Mouse (Mus musculus): ENCODE measurements around the gene Bmx. TPM values are rescaled to one million over a fixed set of nuclear protein-coding genes. Genes with fewer than 3 reads are reported as not detected.

Gene Bmx
- polyA plus RNA-seq, 1 experiment from 2014 or later: 0.74 TPM

GRCm38 (mm10) chrX:164197679-164198078 is 60.3 kb downstream of the Bmx start:
- Histone ChIP-seq H3K27ac (ENCODE audit: low read length) (no peak overlapping the region), H3K9ac (ENCODE audit: low read depth, low read length) (no peak overlapping the region), H3K36me3 (ENCODE audit: control insufficient read depth, insufficient read depth, low read length) (no peaks in the 10 kb centered on the region), H3K4me2 (ENCODE audit: low read length) (no peak overlapping the region), H3K4me3 (ENCODE audit: low read depth, low read length) (no peak overlapping the region), H3K27me3 (ENCODE audit: control insufficient read depth, insufficient read depth, low read depth, low read length) (no peaks in the 10 kb centered on the region), H3K9me3 (replicated peaks; ENCODE audit: control insufficient read depth, low read length, poor library complexity, severe bottlenecking) (no peaks in the 10 kb centered on the region), H3K4me1 (ENCODE audit: control insufficient read depth, insufficient read depth, low read length) (no peaks in the 10 kb centered on the region)
- ATAC-seq: no peak
- 93% methylated on average over 2 of the region's 2 CpGs for WGBS

- Histone ChIP-seq H3K36me3 (ENCODE audit: control insufficient read depth, insufficient read depth, low read length) (no peaks in the 10 kb centered on the region), H3K4me1 (ENCODE audit: control insufficient read depth, insufficient read depth, low read length) (no peaks in the 10 kb centered on the region), H3K27ac (ENCODE audit: low read length) (no peak overlapping the region), H3K27me3 (ENCODE audit: control insufficient read depth, insufficient read depth, low read depth, low read length) (no peaks in the 10 kb centered on the region), H3K9me3 (replicated peaks; ENCODE audit: control insufficient read depth, low read length, poor library complexity, severe bottlenecking) (no peaks in the 10 kb centered on the region), H3K4me3 (ENCODE audit: low read depth, low read length) (no peak overlapping the region), H3K9ac (ENCODE audit: low read depth, low read length) (no peak overlapping the region), H3K4me2 (ENCODE audit: low read length) (no peak overlapping the region)
- ATAC-seq: no peak
Observed at GRCm38 (mm10) chrX:164189880-164190279, 68.1 kb downstream of the Bmx start.

- Histone ChIP-seq H3K9me3 (replicated peaks; ENCODE audit: control insufficient read depth, low read length, poor library complexity, severe bottlenecking) (no peaks in the 10 kb centered on the region), H3K36me3 (ENCODE audit: control insufficient read depth, insufficient read depth, low read length) (no peaks in the 10 kb centered on the region), H3K4me1 (ENCODE audit: control insufficient read depth, insufficient read depth, low read length) (no peaks in the 10 kb centered on the region), H3K27ac (ENCODE audit: low read length) (no peak overlapping the region), H3K4me3 (ENCODE audit: low read depth, low read length) (no peak overlapping the region), H3K9ac (ENCODE audit: low read depth, low read length) (no peak overlapping the region), H3K27me3 (ENCODE audit: control insufficient read depth, insufficient read depth, low read depth, low read length) (no peaks in the 10 kb centered on the region), H3K4me2 (ENCODE audit: low read length) (no peak overlapping the region)
- ATAC-seq: peak; percentile 48; the same call in 1 of the 2 replicates
- WGBS: 39% methylated on average over 3 of the region's 3 CpGs
Observed at GRCm38 (mm10) chrX:164183844-164184243, 74.1 kb downstream of the Bmx start.

GRCm38 (mm10) chrX:164179746-164180145 is 78.2 kb downstream of the Bmx start:
- no peak overlapping the region for H3K27ac ChIP-seq (ENCODE audit: low read length)
- no peaks in the 10 kb centered on the region for H3K27me3 ChIP-seq (ENCODE audit: control insufficient read depth, insufficient read depth, low read depth, low read length)
- H3K9me3 ChIP-seq (replicated peaks; ENCODE audit: control insufficient read depth, low read length, poor library complexity, severe bottlenecking): no peaks in the 10 kb centered on the region
- ATAC-seq: no peak
- no peaks in the 10 kb centered on the region for H3K36me3 ChIP-seq (ENCODE audit: control insufficient read depth, insufficient read depth, low read length)
- WGBS: 8% methylated on average over 3 of the region's 3 CpGs
- no peak overlapping the region for H3K9ac ChIP-seq (ENCODE audit: low read depth, low read length)
- no peak overlapping the region for H3K4me2 ChIP-seq (ENCODE audit: low read length)
- no peak overlapping the region for H3K4me3 ChIP-seq (ENCODE audit: low read depth, low read length)
- no peaks in the 10 kb centered on the region for H3K4me1 ChIP-seq (ENCODE audit: control insufficient read depth, insufficient read depth, low read length)

GRCm38 (mm10) chrX:164178856-164179255 is 79.1 kb downstream of the Bmx start:
- Histone ChIP-seq H3K9ac (ENCODE audit: low read depth, low read length) (no peak overlapping the region), H3K9me3 (replicated peaks; ENCODE audit: control insufficient read depth, low read length, poor library complexity, severe bottlenecking) (no peaks in the 10 kb centered on the region), H3K27me3 (ENCODE audit: control insufficient read depth, insufficient read depth, low read depth, low read length) (no peaks in the 10 kb centered on the region), H3K4me3 (ENCODE audit: low read depth, low read length) (no peak overlapping the region), H3K36me3 (ENCODE audit: control insufficient read depth, insufficient read depth, low read length) (no peaks in the 10 kb centered on the region), H3K27ac (ENCODE audit: low read length) (no peak overlapping the region), H3K4me1 (ENCODE audit: control insufficient read depth, insufficient read depth, low read length) (no peaks in the 10 kb centered on the region), H3K4me2 (ENCODE audit: low read length) (no peak overlapping the region)
- ATAC-seq: no peak
- WGBS: 87% methylated on average over 2 of the region's 2 CpGs

- Histone ChIP-seq H3K36me3 (ENCODE audit: control insufficient read depth, insufficient read depth, low read length) (no peaks in the 10 kb centered on the region), H3K27me3 (ENCODE audit: control insufficient read depth, insufficient read depth, low read depth, low read length) (no peaks in the 10 kb centered on the region; the same call in 1 of the 2 replicates), H3K4me1 (ENCODE audit: control insufficient read depth, insufficient read depth, low read length) (no peaks in the 10 kb centered on the region), H3K9ac (ENCODE audit: low read depth, low read length) (no peak overlapping the region), H3K27ac (ENCODE audit: low read length) (no peak overlapping the region), H3K9me3 (replicated peaks; ENCODE audit: control insufficient read depth, low read length, poor library complexity, severe bottlenecking) (no peaks in the 10 kb centered on the region), H3K4me3 (ENCODE audit: low read depth, low read length) (no peak overlapping the region), H3K4me2 (ENCODE audit: low read length) (no peak overlapping the region)
- no peak for ATAC-seq
- 77% methylated on average over 2 of the region's 2 CpGs for WGBS
Observed at GRCm38 (mm10) chrX:164175780-164176179, 82.2 kb downstream of the Bmx start.

GRCm38 (mm10) chrX:164175311-164175710 is 82.7 kb downstream of the Bmx start:
- no peak overlapping the region for H3K27ac ChIP-seq (ENCODE audit: low read length)
- H3K27me3 ChIP-seq (ENCODE audit: control insufficient read depth, insufficient read depth, low read depth, low read length): no peaks in the 10 kb centered on the region; the same call in 1 of the 2 replicates
- H3K4me1 ChIP-seq (ENCODE audit: control insufficient read depth, insufficient read depth, low read length): no peaks in the 10 kb centered on the region
- H3K4me2 ChIP-seq (ENCODE audit: low read length): no peak overlapping the region
- ATAC-seq: no peak
- no peaks in the 10 kb centered on the region for H3K36me3 ChIP-seq (ENCODE audit: control insufficient read depth, insufficient read depth, low read length)
- no peaks in the 10 kb centered on the region for H3K9me3 ChIP-seq (replicated peaks; ENCODE audit: control insufficient read depth, low read length, poor library complexity, severe bottlenecking)
- 83% methylated on average over 1 of the region's 1 CpGs for WGBS
- no peak overlapping the region for H3K4me3 ChIP-seq (ENCODE audit: low read depth, low read length)
- no peak overlapping the region for H3K9ac ChIP-seq (ENCODE audit: low read depth, low read length)

GRCm38 (mm10) chrX:164173880-164174279 is 84.1 kb downstream of the Bmx start:
- H3K9me3 ChIP-seq (replicated peaks; ENCODE audit: control insufficient read depth, low read length, poor library complexity, severe bottlenecking): no peaks in the 10 kb centered on the region
- no peak overlapping the region for H3K27ac ChIP-seq (ENCODE audit: low read length)
- peaks cover 3% of the 10 kb centered on the region for H3K27me3 ChIP-seq (ENCODE audit: control insufficient read depth, insufficient read depth, low read depth, low read length)
- no peaks in the 10 kb centered on the region for H3K36me3 ChIP-seq (ENCODE audit: control insufficient read depth, insufficient read depth, low read length)
- no peak for ATAC-seq
- H3K4me2 ChIP-seq (ENCODE audit: low read length): no peak overlapping the region
- H3K4me1 ChIP-seq (ENCODE audit: control insufficient read depth, insufficient read depth, low read length): no peaks in the 10 kb centered on the region
- H3K9ac ChIP-seq (ENCODE audit: low read depth, low read length): no peak overlapping the region
- 91% methylated on average over 4 of the region's 4 CpGs for WGBS
- H3K4me3 ChIP-seq (ENCODE audit: low read depth, low read length): no peak overlapping the region

- Histone ChIP-seq H3K9me3 (replicated peaks; ENCODE audit: control insufficient read depth, low read length, poor library complexity, severe bottlenecking) (no peaks in the 10 kb centered on the region), H3K4me3 (ENCODE audit: low read depth, low read length) (no peak overlapping the region), H3K4me1 (ENCODE audit: control insufficient read depth, insufficient read depth, low read length) (no peaks in the 10 kb centered on the region), H3K27ac (ENCODE audit: low read length) (no peak overlapping the region), H3K27me3 (ENCODE audit: control insufficient read depth, insufficient read depth, low read depth, low read length) (peaks cover 3% of the 10 kb centered on the region), H3K9ac (ENCODE audit: low read depth, low read length) (no peak overlapping the region), H3K36me3 (ENCODE audit: control insufficient read depth, insufficient read depth, low read length) (no peaks in the 10 kb centered on the region), H3K4me2 (ENCODE audit: low read length) (no peak overlapping the region)
- WGBS: 87% methylated on average over 2 of the region's 2 CpGs
- no peak for ATAC-seq
Observed at GRCm38 (mm10) chrX:164171034-164171433, 87.0 kb downstream of the Bmx start.

- no peak for ATAC-seq
- H3K27ac ChIP-seq (ENCODE audit: low read length): no peak overlapping the region
- WGBS: 75% methylated on average over 1 of the region's 1 CpGs
- H3K36me3 ChIP-seq (ENCODE audit: control insufficient read depth, insufficient read depth, low read length): no peaks in the 10 kb centered on the region
- H3K4me1 ChIP-seq (ENCODE audit: control insufficient read depth, insufficient read depth, low read length): no peaks in the 10 kb centered on the region
- H3K9ac ChIP-seq (ENCODE audit: low read depth, low read length): no peak overlapping the region
- no peak overlapping the region for H3K4me2 ChIP-seq (ENCODE audit: low read length)
- H3K4me3 ChIP-seq (ENCODE audit: low read depth, low read length): no peak overlapping the region
- no peaks in the 10 kb centered on the region; the same call in none of the 2 replicates for H3K27me3 ChIP-seq (ENCODE audit: control insufficient read depth, insufficient read depth, low read depth, low read length)
- H3K9me3 ChIP-seq (replicated peaks; ENCODE audit: control insufficient read depth, low read length, poor library complexity, severe bottlenecking): no peaks in the 10 kb centered on the region
Observed at GRCm38 (mm10) chrX:164164681-164165080, 93.3 kb downstream of the Bmx start.

All from midbrain, embryonic 16.5 days (tissue).